Mouse (Mus musculus) forebrain, embryonic 11.5 days (tissue): ENCODE measurements around the gene Gsta3. TPM values are rescaled to one million over a fixed set of nuclear protein-coding genes. Genes with fewer than 3 reads are reported as not detected.

Source experiments
- ATAC-seq: fragments of 200-750 bp; cut with Nextera tagmentation; replicated peaks from 2 replicates; pipeline ENCODE4 v1.8.0; 2017; ENCODE audit warnings: moderate TSS enrichment; ENCODE audit not compliant: low FRiP score
- DNase-seq: peaks from one replicate; pipeline ENCODE4 v3.0.0-alpha.2; 2017; ENCODE audit warnings: low spot score
- H3K27ac ChIP-seq: fragments of 300-500 bp; sonication (generic); 2 replicates; pipeline ENCODE4 v1.5.1; 2014; ENCODE audit warnings: low read depth, low read length
- H3K27me3 ChIP-seq: fragments of 300-500 bp; sonication (generic); 2 replicates; pipeline ENCODE4 v1.6.1; 2014; ENCODE audit warnings: mild to moderate bottlenecking, low read length, mixed read lengths; ENCODE audit not compliant: control insufficient read depth, insufficient read depth
- H3K36me3 ChIP-seq: fragments of 300-500 bp; sonication (generic); 2 replicates; pipeline ENCODE4 v1.6.1; 2014; ENCODE audit warnings: mild to moderate bottlenecking, low read length, moderate library complexity, mixed read lengths; ENCODE audit not compliant: control insufficient read depth, insufficient read depth
- H3K4me1 ChIP-seq: fragments of 300-500 bp; sonication (generic); replicated peaks from 2 replicates; pipeline ENCODE4 v1.6.1; 2014; ENCODE audit warnings: low read length, mixed read lengths; ENCODE audit not compliant: control insufficient read depth, insufficient read depth
- H3K4me2 ChIP-seq: fragments of 300-500 bp; sonication (generic); 2 replicates; pipeline ENCODE4 v1.6.1; 2014; ENCODE audit warnings: low read depth, mild to moderate bottlenecking, low read length, moderate library complexity, mixed read lengths; ENCODE audit not compliant: severe bottlenecking
- H3K4me3 ChIP-seq: fragments of 300-500 bp; sonication (generic); 2 replicates; pipeline ENCODE4 v1.5.1; 2014; ENCODE audit warnings: low read depth, low read length
- H3K9ac ChIP-seq: fragments of 300-500 bp; sonication (generic); 2 replicates; pipeline ENCODE4 v1.6.1; 2014; ENCODE audit warnings: low read length
- H3K9me3 ChIP-seq: fragments of 300-500 bp; sonication (generic); 2 replicates; pipeline ENCODE4 v1.6.1; 2016; ENCODE audit warnings: low read length, mixed read lengths; ENCODE audit not compliant: control insufficient read depth
- WGBS: fragments of 180-500 bp; shearing (Covaris S2); extraction: QIAGEN DNeasy Blood & Tissue Kit; methylation state at CpG from one replicate; pipeline ENCODE4 v1.1.7; 2014; 5-methylcytosine and 5-hydroxymethylcytosine counted together
- polyA plus RNA-seq: library from polyadenylated mRNA; unstranded; fragments of >200 nt; fragmentation: Nextera tagmentation; extraction: Ambion mirVana; gene quantifications from 2 replicates; pipeline ENCODE4 v1.2.1, GENCODE M21; 2014

Gsta3 gene
- polyA plus RNA-seq, 1 experiment from 2014 or later: 0.25 TPM

GRCm38 (mm10) chr1:21230376-21230775, 10.0 kb upstream of the Gsta3 start:
- no peak for ATAC-seq
- Histone ChIP-seq H3K9ac (no peak overlapping the region), H3K36me3 (no peaks in the 10 kb centered on the region), H3K4me1 (no peaks in the 10 kb centered on the region; the same call in 1 of the 2 replicates), H3K27ac (no peak overlapping the region), H3K27me3 (no peaks in the 10 kb centered on the region), H3K4me2 (no peak overlapping the region), H3K4me3 (no peak overlapping the region), H3K9me3 (no peaks in the 10 kb centered on the region)
- 67% methylated on average over 2 of the region's 2 CpGs for WGBS
- DNase-seq: no peak

DNA sequence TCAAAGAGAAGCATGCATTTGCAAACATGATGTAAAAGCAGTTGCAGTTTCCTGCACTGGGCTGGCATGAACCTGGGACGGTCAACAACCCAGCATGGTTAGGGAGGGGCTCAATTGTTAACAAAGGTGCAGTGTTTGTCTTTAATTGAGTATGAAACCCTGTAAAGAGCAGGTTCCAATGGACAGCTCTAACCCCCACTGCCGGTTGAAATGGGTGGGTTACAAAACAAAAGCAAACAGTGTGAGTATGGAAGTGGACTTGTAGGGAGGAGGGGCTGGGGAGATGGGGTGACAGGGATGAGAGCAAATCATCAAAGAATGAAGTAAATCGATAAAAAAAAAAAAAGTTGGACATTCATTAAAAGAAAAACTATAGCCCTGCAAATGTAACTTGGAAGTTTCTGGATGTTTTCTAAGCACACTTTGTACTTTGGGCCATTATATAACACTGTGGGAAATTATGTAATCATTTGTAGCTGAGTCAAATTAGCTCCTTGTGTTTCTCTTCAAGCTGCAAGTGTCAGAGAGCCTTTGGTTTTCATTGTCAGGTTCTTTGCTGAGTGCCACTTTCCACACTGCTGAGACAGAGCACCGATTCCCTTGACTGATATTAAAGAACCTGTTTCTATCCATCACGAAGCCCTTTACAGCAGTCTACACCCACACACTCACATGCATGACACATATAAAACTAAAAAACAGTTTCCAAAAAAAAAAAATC, 8.5 kb upstream of the Gsta3 start:
- no peak for ATAC-seq
- no peak overlapping the region for H3K4me2 ChIP-seq
- H3K9me3 ChIP-seq: no peaks in the 10 kb centered on the region
- no peak for DNase-seq
- H3K27ac ChIP-seq: no peak overlapping the region
- no peak overlapping the region for H3K9ac ChIP-seq
- H3K4me3 ChIP-seq: no peak overlapping the region
- H3K36me3 ChIP-seq: no peaks in the 10 kb centered on the region
- no peaks in the 10 kb centered on the region for H3K27me3 ChIP-seq
- H3K4me1 ChIP-seq: no peaks in the 10 kb centered on the region; the same call in 1 of the 2 replicates
- 47% methylated on average over 5 of the region's 5 CpGs for WGBS

DNA sequence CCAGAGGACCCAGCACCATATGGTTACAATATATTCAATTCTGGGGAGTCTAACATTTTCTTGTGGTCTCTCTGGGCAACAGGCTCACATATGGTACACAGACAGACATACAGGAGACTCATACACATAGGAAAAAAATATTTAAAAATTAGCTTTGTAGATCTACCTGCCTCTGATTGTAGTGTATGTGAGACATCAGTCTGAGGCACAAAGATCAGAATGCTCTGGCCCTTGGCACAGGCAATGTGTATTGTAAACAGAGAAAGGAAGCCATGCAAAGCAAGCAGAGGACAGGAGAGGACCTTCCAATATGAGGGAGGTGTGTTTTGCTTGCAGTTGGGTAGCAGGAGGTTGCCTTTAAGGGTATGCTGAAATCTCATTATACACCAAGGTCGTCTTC, 7.9 kb upstream of the Gsta3 start:
- Histone ChIP-seq H3K4me3 (no peak overlapping the region), H3K27me3 (no peaks in the 10 kb centered on the region), H3K4me1 (no peaks in the 10 kb centered on the region; the same call in 1 of the 2 replicates), H3K27ac (no peak overlapping the region), H3K9me3 (no peaks in the 10 kb centered on the region), H3K36me3 (no peaks in the 10 kb centered on the region), H3K4me2 (no peak overlapping the region), H3K9ac (no peak overlapping the region)
- ATAC-seq (no peak), DNase-seq (no peak)
- WGBS: 85% methylated on average over 1 of the region's 1 CpGs

- no peak for DNase-seq
- no peak overlapping the region for H3K27ac ChIP-seq
- no peak for ATAC-seq
- no peaks in the 10 kb centered on the region for H3K27me3 ChIP-seq
- H3K9ac ChIP-seq: no peak overlapping the region
- no peak overlapping the region for H3K4me3 ChIP-seq
- H3K9me3 ChIP-seq: no peaks in the 10 kb centered on the region
- no peak overlapping the region for H3K4me2 ChIP-seq
- no peaks in the 10 kb centered on the region; the same call in 1 of the 2 replicates for H3K4me1 ChIP-seq
- no peaks in the 10 kb centered on the region for H3K36me3 ChIP-seq
- WGBS: 88% methylated on average over 6 of the region's 6 CpGs
Measured at GRCm38 (mm10) chr1:21235359-21235758, 5.0 kb upstream of the Gsta3 start.

- no peaks in the 10 kb centered on the region for H3K4me1 ChIP-seq
- no peaks in the 10 kb centered on the region for H3K9me3 ChIP-seq
- DNase-seq: no peak
- H3K36me3 ChIP-seq: no peaks in the 10 kb centered on the region
- no peaks in the 10 kb centered on the region for H3K27me3 ChIP-seq
- ATAC-seq: no peak
- no peak overlapping the region for H3K4me3 ChIP-seq
- WGBS: 86% methylated on average over 1 of the region's 1 CpGs
- H3K9ac ChIP-seq: no peak overlapping the region
- no peak overlapping the region for H3K27ac ChIP-seq
- H3K4me2 ChIP-seq: no peak overlapping the region
Measured at GRCm38 (mm10) chr1:21241096-21241495, 707 bp downstream of the Gsta3 start.

DNA sequence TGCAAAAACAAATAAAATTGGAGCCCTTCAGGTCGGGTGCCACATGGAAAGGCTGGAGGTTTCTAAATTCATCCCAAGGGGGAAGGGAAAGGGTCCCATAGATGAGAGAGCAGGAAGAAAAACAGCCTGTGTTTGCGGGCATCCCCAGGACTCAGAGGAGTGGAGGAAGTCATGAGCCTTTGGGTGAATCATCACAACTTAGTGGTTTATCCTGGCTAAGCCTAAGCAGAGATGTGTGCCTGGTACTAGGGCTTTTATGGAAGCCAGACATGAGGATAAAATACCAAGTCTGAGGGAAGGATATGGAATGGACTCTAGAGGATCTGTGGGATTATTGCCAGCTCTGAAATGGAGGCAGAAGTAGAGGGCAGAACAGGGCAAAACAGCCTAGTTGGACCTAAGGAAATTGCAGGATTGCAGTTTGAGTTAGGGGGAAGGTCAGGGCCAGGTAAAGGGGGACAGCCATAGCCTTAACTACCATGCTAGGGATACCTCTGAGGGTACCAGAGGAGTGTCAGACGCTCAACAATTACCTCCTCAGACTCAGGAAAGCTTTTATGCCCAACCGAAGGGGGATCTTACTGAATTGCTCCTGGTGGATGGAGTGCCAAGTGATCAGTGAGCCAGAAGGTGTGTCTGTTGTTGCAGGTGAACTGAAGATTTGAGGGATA, 4.0 kb downstream of the Gsta3 start:
- ATAC-seq (no peak), DNase-seq (no peak)
- Histone ChIP-seq H3K9me3 (no peaks in the 10 kb centered on the region), H3K27ac (no peak overlapping the region), H3K9ac (no peak overlapping the region), H3K4me2 (no peak overlapping the region), H3K27me3 (no peaks in the 10 kb centered on the region), H3K36me3 (no peaks in the 10 kb centered on the region), H3K4me3 (no peak overlapping the region), H3K4me1 (no peaks in the 10 kb centered on the region)
- 78% methylated on average over 4 of the region's 4 CpGs for WGBS

- Histone ChIP-seq H3K36me3 (no peaks in the 10 kb centered on the region), H3K4me1 (no peaks in the 10 kb centered on the region), H3K9ac (no peak overlapping the region), H3K4me3 (no peak overlapping the region), H3K27ac (no peak overlapping the region), H3K9me3 (no peaks in the 10 kb centered on the region), H3K27me3 (no peaks in the 10 kb centered on the region), H3K4me2 (no peak overlapping the region)
- no peak for ATAC-seq
- no peak for DNase-seq
- 79% methylated on average over 3 of the region's 3 CpGs for WGBS
Measured at GRCm38 (mm10) chr1:21246136-21246535, 5.7 kb downstream of the Gsta3 start.

DNA sequence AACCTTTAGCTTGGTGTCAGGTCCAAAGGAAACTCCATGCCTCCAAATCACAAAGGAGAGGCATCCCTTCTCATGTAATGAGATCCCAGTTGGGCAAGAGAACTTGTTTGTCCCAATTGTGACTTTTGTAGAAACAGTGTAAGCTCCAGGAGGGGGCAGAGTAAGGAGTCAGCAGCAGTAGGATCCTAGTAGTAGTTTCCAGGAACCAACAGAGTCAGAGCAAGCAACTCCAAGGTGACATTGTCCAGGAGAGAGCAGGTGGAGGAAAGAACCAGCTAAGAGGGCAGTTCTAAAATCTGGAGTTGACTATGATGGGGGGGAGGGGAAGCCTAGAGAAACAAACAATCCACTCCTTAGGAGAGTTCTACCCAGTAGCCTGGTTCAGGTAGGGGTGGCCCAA, 7.5 kb downstream of the Gsta3 start:
- H3K4me1 ChIP-seq: no peaks in the 10 kb centered on the region
- no peaks in the 10 kb centered on the region for H3K27me3 ChIP-seq
- H3K27ac ChIP-seq: no peak overlapping the region
- DNase-seq (no peak), ATAC-seq (no peak)
- H3K9me3 ChIP-seq: no peaks in the 10 kb centered on the region
- H3K4me2 ChIP-seq: no peak overlapping the region
- no peak overlapping the region for H3K9ac ChIP-seq
- no peak overlapping the region for H3K4me3 ChIP-seq
- no peaks in the 10 kb centered on the region for H3K36me3 ChIP-seq
